Mouse (Mus musculus): ENCODE data around the gene Mul1.
"Not testable (repeated sequence)": the region's sequence is repeated elsewhere in the genome, so short reads cannot be mapped to it uniquely, and the experiment has no call there.

Gene Mul1

DNA sequence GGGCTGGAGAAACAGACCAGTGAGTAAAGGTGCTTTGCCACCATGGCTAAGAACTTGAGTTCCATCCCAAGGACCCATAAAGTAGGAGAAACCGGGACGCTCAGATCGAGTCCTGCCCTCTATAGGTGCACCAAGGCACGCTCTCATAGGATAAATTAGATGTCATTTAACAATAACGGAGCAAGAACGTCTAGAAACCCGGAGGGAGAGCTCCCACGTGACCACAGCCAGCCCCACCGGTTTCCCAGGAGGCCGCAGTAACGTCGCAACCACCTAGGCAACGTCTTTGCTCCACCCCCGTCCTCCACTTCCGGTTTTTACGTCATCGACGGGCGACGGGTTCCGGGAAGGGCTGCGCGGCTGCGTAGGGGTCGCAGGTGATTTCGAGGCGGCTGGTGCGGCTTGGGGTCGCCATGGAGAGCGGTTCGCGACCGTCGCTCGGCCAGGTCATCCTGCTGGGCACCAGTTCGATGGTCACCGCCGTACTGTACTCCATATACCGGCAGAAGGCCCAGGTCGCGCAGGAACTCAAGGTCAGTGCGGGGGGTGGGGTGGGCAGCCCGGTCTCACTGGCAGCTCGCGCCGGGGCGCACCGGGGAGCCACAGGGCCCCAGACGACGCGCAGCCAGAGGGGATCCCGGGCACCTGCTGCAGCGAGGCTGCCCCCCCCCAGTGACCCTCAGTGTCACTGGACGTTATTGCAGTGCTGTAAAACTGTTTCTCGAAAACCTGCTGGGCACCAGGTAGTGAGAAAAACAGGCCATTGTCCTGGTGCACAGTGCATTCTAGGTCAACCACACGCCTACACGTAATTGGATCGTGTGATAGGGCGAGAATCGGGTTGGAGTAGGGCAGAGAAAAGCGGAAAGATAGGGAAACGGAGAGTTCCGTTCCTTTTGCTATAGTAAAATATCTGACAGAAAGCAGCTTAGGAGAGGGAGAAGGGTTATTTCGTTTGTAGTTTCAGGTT, at the start of gene Mul1:
TSS of gene Mul1 (plus strand) at position 325 of the 970 bp plus-strand sequence.
- peak; percentile 91 for DNase-seq (ENCODE audit: low spot score)

DNA sequence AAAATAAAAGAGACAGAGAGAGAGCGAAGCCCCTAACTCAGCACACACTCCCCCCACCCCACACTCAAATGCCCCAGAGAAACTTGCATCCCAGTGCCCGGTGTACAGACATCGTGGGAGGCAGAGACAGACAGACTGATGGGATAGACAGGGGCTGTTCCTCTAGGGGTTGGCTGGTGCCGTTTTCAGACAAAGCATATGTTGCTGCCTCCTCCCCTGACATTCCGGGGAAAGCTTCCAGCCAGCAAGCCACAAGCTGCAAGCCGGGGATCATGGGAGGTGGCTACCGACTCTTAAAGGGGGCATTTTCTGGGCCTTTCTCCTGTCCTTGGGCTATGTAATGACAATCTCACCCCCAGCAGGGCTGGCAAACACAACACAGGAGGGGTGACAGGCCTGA, 40.8 kb upstream of the Mul1 start:
- no peak for DNase-seq (ENCODE audit: low spot score)

GRCm38 (mm10) chr4:138395087-138395970, 39.1 kb upstream of the Mul1 start:
- DNase-seq (ENCODE audit: low spot score) = no peak

DNA sequence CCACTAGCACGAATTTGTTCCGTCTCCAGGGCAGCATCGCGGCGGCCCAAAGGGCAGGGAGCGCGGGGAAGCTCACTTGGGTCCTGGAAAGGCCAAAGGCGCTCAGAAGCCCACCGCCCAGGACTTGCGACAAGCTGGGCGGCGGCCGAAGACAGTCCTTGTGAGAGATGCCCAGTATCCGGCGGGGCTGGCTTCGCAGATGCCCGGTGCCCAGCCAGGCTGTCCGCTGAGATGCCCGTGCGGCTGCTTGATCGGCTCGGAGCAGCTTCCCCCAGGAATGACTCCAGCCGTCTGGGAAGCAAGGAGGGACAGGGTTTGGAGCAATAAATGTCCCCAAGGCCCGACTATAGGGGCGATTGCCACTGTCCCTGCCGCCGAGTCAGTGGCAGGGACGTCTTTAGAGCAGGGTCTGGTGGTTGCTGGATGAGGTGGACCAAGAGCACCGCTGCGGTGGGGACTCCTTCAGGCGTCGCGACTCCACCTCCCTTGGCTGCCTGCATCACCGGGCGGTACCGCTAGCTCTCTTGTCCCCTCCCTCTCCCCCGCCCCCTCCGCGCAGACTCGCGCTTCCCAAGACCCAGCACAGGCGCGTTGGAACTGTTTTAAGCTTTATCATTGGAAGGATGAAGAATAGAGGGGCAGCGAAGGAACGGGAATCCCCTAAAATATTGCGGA, 38.4 kb upstream of the Mul1 start, which contains the start of gene Fam43b:
TSS of gene Fam43b (minus strand) at position 558 of the 675 bp plus-strand sequence.
- no peak for DNase-seq (ENCODE audit: low spot score)

- no peak for DNase-seq (ENCODE audit: low spot score)
Measured at GRCm38 (mm10) chr4:138396711-138397110, 37.8 kb upstream of the Mul1 start.

- DNase-seq (ENCODE audit: low spot score) = peak; percentile 26
Measured at GRCm38 (mm10) chr4:138404806-138405205, 29.7 kb upstream of the Mul1 start.

- DNase-seq (ENCODE audit: low spot score) = no peak
Measured at GRCm38 (mm10) chr4:138407479-138408194, 26.8 kb upstream of the Mul1 start.

DNA sequence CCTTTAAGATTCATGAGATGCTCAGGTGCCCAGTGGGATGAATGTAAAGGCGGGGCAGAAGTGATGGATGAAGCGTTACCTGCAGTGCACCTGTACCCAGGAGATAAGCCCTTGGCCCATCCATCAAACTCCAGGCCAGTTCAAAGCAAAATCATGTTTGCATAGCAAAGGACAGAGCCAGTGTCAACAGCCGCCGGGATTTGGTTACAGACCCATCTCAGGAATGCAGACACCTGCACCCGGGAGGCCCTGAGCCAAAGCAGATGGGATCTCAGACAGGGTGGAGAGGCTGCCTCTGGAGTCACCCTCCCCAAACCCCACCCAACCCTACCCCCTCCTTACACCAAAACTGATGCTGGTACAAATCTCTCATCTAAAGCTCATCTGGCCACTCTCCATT, 23.5 kb upstream of the Mul1 start:
- DNase-seq (ENCODE audit: low spot score) = no peak

- DNase-seq (ENCODE audit: low spot score) = no peak
Measured at GRCm38 (mm10) chr4:138411504-138412121, 22.9 kb upstream of the Mul1 start.

GRCm38 (mm10) chr4:138414725-138415124, 19.7 kb upstream of the Mul1 start:
- no peak for DNase-seq (ENCODE audit: low spot score)

GRCm38 (mm10) chr4:138415991-138416390, 18.5 kb upstream of the Mul1 start:
- DNase-seq (ENCODE audit: low spot score) = no peak

DNA sequence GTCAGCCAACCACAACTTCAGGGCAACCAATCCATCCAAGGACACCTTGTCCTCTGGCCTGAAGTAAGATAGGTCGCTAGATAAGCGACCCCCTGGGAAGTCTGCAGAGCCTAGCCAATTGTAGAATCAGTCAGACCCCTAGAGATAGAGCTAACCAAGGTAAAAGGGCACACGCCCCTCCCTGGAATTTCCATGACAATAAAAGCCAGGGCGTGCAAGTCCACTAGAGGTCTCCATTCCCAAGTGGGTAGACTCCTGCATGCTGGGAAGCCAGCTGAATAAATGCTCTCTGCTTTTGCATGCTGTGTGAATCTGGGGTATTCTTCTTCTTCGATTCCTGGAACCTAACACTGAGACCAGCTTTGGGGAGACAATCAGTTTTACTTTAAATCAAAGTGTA, 18.1 kb upstream of the Mul1 start:
- no peak for DNase-seq (ENCODE audit: low spot score)

GRCm38 (mm10) chr4:138417882-138418281, 16.6 kb upstream of the Mul1 start:
- no peak for DNase-seq (ENCODE audit: low spot score)

- DNase-seq (ENCODE audit: low spot score) = no peak
Measured at GRCm38 (mm10) chr4:138418340-138418957, 16.0 kb upstream of the Mul1 start.

DNA sequence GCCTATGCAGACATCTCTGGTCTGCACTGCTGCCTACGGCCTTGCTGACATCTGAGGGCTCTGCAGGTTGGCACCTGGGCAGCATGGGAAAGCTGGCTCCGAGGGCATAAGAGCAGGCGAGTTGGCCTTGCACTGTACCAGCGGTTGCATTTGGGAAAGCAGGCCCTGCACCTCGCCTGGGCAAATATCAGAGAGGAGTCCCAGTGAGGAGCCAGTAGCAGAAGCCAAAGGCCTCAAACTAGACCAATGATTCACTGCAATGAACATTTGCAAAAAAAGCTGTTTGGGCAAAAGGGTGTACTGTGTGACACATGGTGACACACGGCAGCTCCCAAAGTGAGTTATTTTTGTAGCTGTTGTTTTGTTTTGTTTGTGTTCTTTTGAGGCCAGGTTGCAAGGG, 9.4 kb upstream of the Mul1 start:
- no peak for DNase-seq (ENCODE audit: low spot score)

DNA sequence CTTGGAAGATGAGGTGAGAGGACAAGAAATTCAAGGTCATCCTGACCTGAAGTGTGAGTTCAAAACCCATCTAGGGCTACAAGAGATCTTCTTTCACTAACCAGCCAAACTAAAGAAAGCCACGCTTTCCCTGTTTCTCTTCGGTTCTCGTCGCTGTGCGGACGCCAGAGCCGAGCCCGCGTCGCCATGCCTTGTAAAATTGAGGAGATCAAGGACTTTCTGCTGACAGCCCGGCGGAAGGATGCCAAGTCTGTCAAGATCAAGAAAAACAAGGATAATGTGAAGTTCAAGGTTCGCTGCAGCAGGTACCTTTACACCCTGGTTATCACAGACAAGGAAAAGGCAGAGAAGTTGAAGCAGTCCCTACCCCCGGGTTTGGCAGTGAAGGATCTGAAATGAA, 8.9 kb upstream of the Mul1 start:
- DNase-seq (ENCODE audit: low spot score) = not testable (repeated sequence)

- DNase-seq (ENCODE audit: low spot score) = peak; percentile 76
Measured at GRCm38 (mm10) chr4:138426778-138427705, 7.4 kb upstream of the Mul1 start.

- DNase-seq (ENCODE audit: low spot score) = no peak
Measured at GRCm38 (mm10) chr4:138429778-138430177, 4.7 kb upstream of the Mul1 start.

DNA sequence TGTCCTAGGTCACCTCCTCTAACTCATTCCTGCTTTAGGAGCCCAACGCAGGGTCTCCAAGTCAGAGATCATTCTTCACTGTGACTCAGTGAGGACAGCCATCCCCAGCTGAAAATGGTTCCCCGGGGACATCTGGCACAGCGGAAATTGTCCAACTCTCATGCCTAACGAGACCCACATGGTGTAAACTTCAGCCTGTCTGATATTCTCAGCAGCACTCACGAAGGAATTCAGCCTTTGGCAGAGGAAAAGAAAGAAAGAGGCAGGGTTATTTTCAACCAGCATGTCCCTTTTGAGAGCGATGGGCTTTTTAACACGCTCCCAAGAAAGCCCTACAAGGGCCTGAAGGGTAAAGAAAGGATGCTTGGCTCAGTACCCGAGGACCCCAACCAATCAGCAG, 3.1 kb upstream of the Mul1 start:
- DNase-seq (ENCODE audit: low spot score) = no peak

Measured in adipocyte (in vitro differentiated cells).